Mouse (Mus musculus): Measurements from ENCODE around the gene Tpsab1. TPM values are rescaled to one million over a fixed set of nuclear protein-coding genes. Genes with fewer than 3 reads are reported as not detected.

Gene Tpsab1
- total and polyA plus RNA-seq, 3 experiments, result not detected

- TF ChIP-seq NELFE (IDR thresholded peaks at IDR 0.05; ENCODE audit: low read depth, low read length), result no peak
- TF ChIP-seq EP300 (IDR thresholded peaks at IDR 0.05; ENCODE audit: low read depth in 1 of 2, low read length in 2 of 2), result peak; percentile 81 to 91
- 0 out of 2 replicates have a peak, but pooled peaks have one; percentile 45 for TF ChIP-seq SIN3A (IDR thresholded peaks at IDR 0.05; ENCODE audit: low read length)
- TF ChIP-seq ZC3H11A (IDR thresholded peaks at IDR 0.05; ENCODE audit: low read depth, low read length), result no peak
- TF ChIP-seq MAZ (IDR thresholded peaks at IDR 0.05; ENCODE audit: low read depth, low read length), result no peak
- no peak for TF ChIP-seq USF1 (IDR thresholded peaks at IDR 0.05; ENCODE audit: low read depth, low read length)
- TF ChIP-seq GATA1 (IDR thresholded peaks at IDR 0.05; ENCODE audit: low read depth, low read length), result peak; percentile 96
- TF ChIP-seq POLR2AphosphoS5 (IDR thresholded peaks at IDR 0.05; ENCODE audit: borderline replicate concordance, low read depth, low read length), result no peak
- 0 out of 2 replicates have a peak, but pooled peaks have one; percentile 19 for TF ChIP-seq KAT2A (conservative IDR thresholded peaks at IDR 0.05; ENCODE audit: low read depth, low read length)
- no peak for TF ChIP-seq CHD1 (IDR thresholded peaks at IDR 0.05; ENCODE audit: low read depth, low read length)
- no peak for TF ChIP-seq ZNF384 (IDR thresholded peaks at IDR 0.05; ENCODE audit: low read depth, low read length)
- no peak for TF ChIP-seq RAD21 (IDR thresholded peaks at IDR 0.05; ENCODE audit: low read depth, low read length)
- 0 out of 2 replicates have a peak, but pooled peaks have one; percentile 29 for TF ChIP-seq HCFC1 (IDR thresholded peaks at IDR 0.05; ENCODE audit: low read depth, low read length)
- 0 out of 2 replicates have a peak, but pooled peaks have one; percentile 7 for TF ChIP-seq TAL1 (IDR thresholded peaks at IDR 0.05; ENCODE audit: low read length)
- TF ChIP-seq RCOR1 (IDR thresholded peaks at IDR 0.05; ENCODE audit: low read depth, low read length), result peak; percentile 84
- peak; percentile 53; the same call in 1 of the 2 replicates for TF ChIP-seq ETS1 (IDR thresholded peaks at IDR 0.05; ENCODE audit: low read depth, low read length)
- TF ChIP-seq TCF12 (IDR thresholded peaks at IDR 0.05; ENCODE audit: low read depth, low read length), result peak; percentile 79
- TF ChIP-seq MYB (IDR thresholded peaks at IDR 0.05; ENCODE audit: low read depth, low read length), result peak; percentile 85
- 0 out of 2 replicates have a peak, but pooled peaks have one; percentile 30 for TF ChIP-seq BHLHE40 (IDR thresholded peaks at IDR 0.05; ENCODE audit: borderline replicate concordance, low read depth, low read length)
- no peak for TF ChIP-seq CTCF (IDR thresholded peaks at IDR 0.05 in 2 of 3, conservative IDR thresholded peaks at IDR 0.05 in 1 of 3; ENCODE audit: control insufficient read depth in 1 of 3, insufficient read depth in 1 of 3, low read depth in 2 of 3, low read length in 3 of 3, poor library complexity in 1 of 3, severe bottlenecking in 1 of 3)
- no peak for TF ChIP-seq ZKSCAN1 (IDR thresholded peaks at IDR 0.05; ENCODE audit: low read depth, low read length)
- TF ChIP-seq POLR2A (IDR thresholded peaks at IDR 0.05; ENCODE audit: control insufficient read depth in 1 of 2, insufficient read depth in 1 of 2, low read depth in 1 of 2, low read length in 2 of 2, poor library complexity in 1 of 2), result no peak
- Histone ChIP-seq H3K36me3 (ENCODE audit: control insufficient read depth in 1 of 2, insufficient read depth in 2 of 2, low read length in 2 of 2) (peaks cover 0 to 18% of the 10 kb centered on the region in 2 experiments; a peak in 2 of 4 replicates), H3K9ac (ENCODE audit: control insufficient read depth, low read depth, low read length, poor library complexity, severe bottlenecking) (no peak overlapping the region), H3K9me3 (replicated peaks; ENCODE audit: insufficient read depth, low read length) (no peaks in the 10 kb centered on the region), H3K27ac (ENCODE audit: control insufficient read depth, low read depth, low read length) (peak overlapping the region; percentile 74), H3K4me1 (ENCODE audit: control insufficient read depth in 1 of 2, insufficient read depth in 2 of 2, low read length in 2 of 2) (peaks cover 16 to 17% of the 10 kb centered on the region in 2 experiments), H3K4me3 (ENCODE audit: control insufficient read depth in 1 of 2, insufficient read depth in 1 of 2, low read depth in 2 of 2, low read length in 2 of 2) (no peak overlapping the region), H3K79me2 (ENCODE audit: control insufficient read depth, insufficient read depth, low read length, poor library complexity) (no peaks in the 10 kb centered on the region), H3K27me3 (ENCODE audit: control insufficient read depth in 1 of 2, insufficient read depth in 2 of 2, low read length in 2 of 2) (no peaks in the 10 kb centered on the region; a peak in 2 of 4 replicates)
- peak; percentile 73 for DNase-seq (ENCODE audit: low read depth, low spot score)
Observed at GRCm38 (mm10) chr17:25293495-25293894, 51.9 kb downstream of the Tpsab1 start.

Other genes with a start within 250 kb of the Tpsab1 start
- gene Telo2, start 229.6 kb downstream of the Tpsab1 start, total RNA-seq (2012; rRNA removed), result 15.3 and 20.0 TPM in 2 replicates
- 10 to 100 TPM in 1 of 2 experiments, not detected in 1; 20.9 TPM for gene Telo2, start 229.6 kb downstream of the Tpsab1 start, polyA plus RNA-seq (2012; ENCODE audit: insufficient read depth in 1 of 2, insufficient read length in 2 of 2, low read depth in 1 of 2, low replicate concordance in 2 of 2, missing spikeins in 1 of 2)
- gene Ptx4, start 224.8 kb downstream of the Tpsab1 start, total RNA-seq (2012; rRNA removed), result not detected in 2 replicates
- gene Ptx4, start 224.8 kb downstream of the Tpsab1 start, polyA plus RNA-seq (2012; ENCODE audit: insufficient read depth in 1 of 2, insufficient read length in 2 of 2, low read depth in 1 of 2, low replicate concordance in 2 of 2, missing spikeins in 1 of 2), result not detected
- gene Clcn7, start 212.2 kb downstream of the Tpsab1 start, total RNA-seq (2012; rRNA removed), result 9.8 and 10.9 TPM in 2 replicates
- 10 to 100 TPM in 1 of 2 experiments, not detected in 1; 16.4 TPM for gene Clcn7, start 212.2 kb downstream of the Tpsab1 start, polyA plus RNA-seq (2012; ENCODE audit: insufficient read depth in 1 of 2, insufficient read length in 2 of 2, low read depth in 1 of 2, low replicate concordance in 2 of 2, missing spikeins in 1 of 2)
- gene Ccdc154, start 183.1 kb downstream of the Tpsab1 start, total RNA-seq (2012; rRNA removed), result 0.10 and 0.12 TPM in 2 replicates
- gene Ccdc154, start 183.1 kb downstream of the Tpsab1 start, polyA plus RNA-seq (2012; ENCODE audit: insufficient read depth in 1 of 2, insufficient read length in 2 of 2, low read depth in 1 of 2, low replicate concordance in 2 of 2, missing spikeins in 1 of 2), result under 1 TPM in 1 of 2 experiments, not detected in 1; 0.19 TPM
- gene Gm38655, start 170.1 kb downstream of the Tpsab1 start, total RNA-seq (2012; rRNA removed), result not detected in 2 replicates
- not detected for gene Gm38655, start 170.1 kb downstream of the Tpsab1 start, polyA plus RNA-seq (2012; ENCODE audit: insufficient read depth in 1 of 2, insufficient read length in 2 of 2, low read depth in 1 of 2, low replicate concordance in 2 of 2, missing spikeins in 1 of 2)
- 19.8 and 22.0 TPM in 2 replicates for gene BC003965, start 161.0 kb downstream of the Tpsab1 start, total RNA-seq (2012; rRNA removed)
- gene BC003965, start 161.0 kb downstream of the Tpsab1 start, polyA plus RNA-seq (2012; ENCODE audit: insufficient read depth in 1 of 2, insufficient read length in 2 of 2, low read depth in 1 of 2, low replicate concordance in 2 of 2, missing spikeins in 1 of 2), result 10 to 100 TPM in 1 of 2 experiments, not detected in 1; 29.2 TPM
- gene Unkl, start 157.2 kb downstream of the Tpsab1 start, total RNA-seq (2012; rRNA removed), result 16.6 and 18.0 TPM in 2 replicates
- gene Unkl, start 157.2 kb downstream of the Tpsab1 start, polyA plus RNA-seq (2012; ENCODE audit: insufficient read depth in 1 of 2, insufficient read length in 2 of 2, low read depth in 1 of 2, low replicate concordance in 2 of 2, missing spikeins in 1 of 2), result 10 to 100 TPM in 1 of 2 experiments, not detected in 1; 42.4 TPM
- 7.7 and 8.7 TPM in 2 replicates for gene Gnptg, start 105.4 kb downstream of the Tpsab1 start, total RNA-seq (2012; rRNA removed)
- 10 to 100 TPM in 1 of 2 experiments, not detected in 1; 10.8 TPM for gene Gnptg, start 105.4 kb downstream of the Tpsab1 start, polyA plus RNA-seq (2012; ENCODE audit: insufficient read depth in 1 of 2, insufficient read length in 2 of 2, low read depth in 1 of 2, low replicate concordance in 2 of 2, missing spikeins in 1 of 2)
- 35.2 and 37.4 TPM in 2 replicates for gene Tsr3, start 105.4 kb downstream of the Tpsab1 start, total RNA-seq (2012; rRNA removed)
- gene Tsr3, start 105.4 kb downstream of the Tpsab1 start, polyA plus RNA-seq (2012; ENCODE audit: insufficient read depth in 1 of 2, insufficient read length in 2 of 2, low read depth in 1 of 2, low replicate concordance in 2 of 2, missing spikeins in 1 of 2), result 10 to 100 TPM in 1 of 2 experiments, not detected in 1; 50.5 TPM
- 0.08 and 0.13 TPM in 2 replicates for gene Baiap3, start 89.2 kb downstream of the Tpsab1 start, total RNA-seq (2012; rRNA removed)
- under 1 TPM in 1 of 2 experiments, not detected in 1; 0.14 TPM for gene Baiap3, start 89.2 kb downstream of the Tpsab1 start, polyA plus RNA-seq (2012; ENCODE audit: insufficient read depth in 1 of 2, insufficient read length in 2 of 2, low read depth in 1 of 2, low replicate concordance in 2 of 2, missing spikeins in 1 of 2)
- gene Ube2i, start 70.9 kb downstream of the Tpsab1 start, total RNA-seq (2012; rRNA removed), result 457 and 464 TPM in 2 replicates
- 100 to 1,000 TPM in 1 of 2 experiments, not detected in 1; 564 TPM for gene Ube2i, start 70.9 kb downstream of the Tpsab1 start, polyA plus RNA-seq (2012; ENCODE audit: insufficient read depth in 1 of 2, insufficient read length in 2 of 2, low read depth in 1 of 2, low replicate concordance in 2 of 2, missing spikeins in 1 of 2)
- gene Prss34, start 47.2 kb downstream of the Tpsab1 start, total RNA-seq (2012; rRNA removed), result not detected in 2 replicates
- gene Prss34, start 47.2 kb downstream of the Tpsab1 start, polyA plus RNA-seq (2012; ENCODE audit: insufficient read depth in 1 of 2, insufficient read length in 2 of 2, low read depth in 1 of 2, low replicate concordance in 2 of 2, missing spikeins in 1 of 2), result not detected
- gene Prss28, start 36.9 kb downstream of the Tpsab1 start, total RNA-seq (2012; rRNA removed), result not detected in 2 replicates
- gene Prss28, start 36.9 kb downstream of the Tpsab1 start, polyA plus RNA-seq (2012; ENCODE audit: insufficient read depth in 1 of 2, insufficient read length in 2 of 2, low read depth in 1 of 2, low replicate concordance in 2 of 2, missing spikeins in 1 of 2), result not detected
- gene Prss29, start 26.9 kb downstream of the Tpsab1 start, total RNA-seq (2012; rRNA removed), result not detected in 2 replicates
- gene Prss29, start 26.9 kb downstream of the Tpsab1 start, polyA plus RNA-seq (2012; ENCODE audit: insufficient read depth in 1 of 2, insufficient read length in 2 of 2, low read depth in 1 of 2, low replicate concordance in 2 of 2, missing spikeins in 1 of 2), result not detected
- gene Tpsb2, start 20.7 kb upstream of the Tpsab1 start, total RNA-seq (2012; rRNA removed), result not detected in 2 replicates
- not detected for gene Tpsb2, start 20.7 kb upstream of the Tpsab1 start, polyA plus RNA-seq (2012; ENCODE audit: insufficient read depth in 1 of 2, insufficient read length in 2 of 2, low read depth in 1 of 2, low replicate concordance in 2 of 2, missing spikeins in 1 of 2)
- gene Tpsg1, start 23.7 kb upstream of the Tpsab1 start, total RNA-seq (2012; rRNA removed), result not detected in 2 replicates
- not detected for gene Tpsg1, start 23.7 kb upstream of the Tpsab1 start, polyA plus RNA-seq (2012; ENCODE audit: insufficient read depth in 1 of 2, insufficient read length in 2 of 2, low read depth in 1 of 2, low replicate concordance in 2 of 2, missing spikeins in 1 of 2)
- 0.31 TPM in 1 of 2 replicates, not detected in the other for gene Cacna1h, start 88.2 kb upstream of the Tpsab1 start, total RNA-seq (2012; rRNA removed)
- under 1 TPM in 1 of 2 experiments, not detected in 1; 0.25 TPM for gene Cacna1h, start 88.2 kb upstream of the Tpsab1 start, polyA plus RNA-seq (2012; ENCODE audit: insufficient read depth in 1 of 2, insufficient read length in 2 of 2, low read depth in 1 of 2, low replicate concordance in 2 of 2, missing spikeins in 1 of 2)
- not detected in 2 replicates for gene Tekt4, start 109.1 kb upstream of the Tpsab1 start, total RNA-seq (2012; rRNA removed)
- gene Tekt4, start 109.1 kb upstream of the Tpsab1 start, polyA plus RNA-seq (2012; ENCODE audit: insufficient read depth in 1 of 2, insufficient read length in 2 of 2, low read depth in 1 of 2, low replicate concordance in 2 of 2, missing spikeins in 1 of 2), result not detected
- gene Sstr5, start 151.7 kb upstream of the Tpsab1 start, total RNA-seq (2012; rRNA removed), result not detected in 2 replicates
- gene Sstr5, start 151.7 kb upstream of the Tpsab1 start, polyA plus RNA-seq (2012; ENCODE audit: insufficient read depth in 1 of 2, insufficient read length in 2 of 2, low read depth in 1 of 2, low replicate concordance in 2 of 2, missing spikeins in 1 of 2), result not detected
- gene Sox8, start 225.1 kb upstream of the Tpsab1 start, total RNA-seq (2012; rRNA removed), result not detected in 2 replicates
- not detected for gene Sox8, start 225.1 kb upstream of the Tpsab1 start, polyA plus RNA-seq (2012; ENCODE audit: insufficient read depth in 1 of 2, insufficient read length in 2 of 2, low read depth in 1 of 2, low replicate concordance in 2 of 2, missing spikeins in 1 of 2)
- gene Lmf1, start 233.5 kb upstream of the Tpsab1 start, total RNA-seq (2012; rRNA removed), result 14.0 and 16.0 TPM in 2 replicates
- gene Lmf1, start 233.5 kb upstream of the Tpsab1 start, polyA plus RNA-seq (2012; ENCODE audit: insufficient read depth in 1 of 2, insufficient read length in 2 of 2, low read depth in 1 of 2, low replicate concordance in 2 of 2, missing spikeins in 1 of 2), result 10 to 100 TPM in 1 of 2 experiments, not detected in 1; 30.5 TPM